Mouse (Mus musculus) neural tube, embryonic 11.5 days (tissue): ENCODE results near the gene Usp24. TPM values are rescaled to one million over a fixed set of nuclear protein-coding genes. Genes with fewer than 3 reads are reported as not detected.

Experiments used
- ATAC-seq: fragments of 200-750 bp; cut with Nextera tagmentation; 2 replicates; pipeline ENCODE4 v1.8.0; 2017; ENCODE audit warnings: moderate number of reproducible peaks, mild to moderate bottlenecking, moderate TSS enrichment, moderate library complexity; ENCODE audit not compliant: insufficient read depth, low FRiP score, low TSS enrichment
- DNase-seq: peaks from one replicate; pipeline ENCODE4 v3.0.0-alpha.2; 2015; ENCODE audit warnings: low spot score
- H3K27ac ChIP-seq: fragments of 300-500 bp; sonication (generic); 2 replicates; pipeline ENCODE4 v1.5.1; 2014; ENCODE audit warnings: low read depth, mild to moderate bottlenecking, low read length
- H3K27me3 ChIP-seq: fragments of 300-500 bp; sonication (generic); 2 replicates; pipeline ENCODE4 v1.6.1; 2014; ENCODE audit warnings: mild to moderate bottlenecking, low read length, mixed read lengths; ENCODE audit not compliant: control insufficient read depth, insufficient read depth
- H3K36me3 ChIP-seq: fragments of 300-500 bp; sonication (generic); 2 replicates; pipeline ENCODE4 v1.6.1; 2014; ENCODE audit warnings: mild to moderate bottlenecking, low read length, moderate library complexity, mixed read lengths; ENCODE audit not compliant: control insufficient read depth, insufficient read depth
- H3K4me1 ChIP-seq: fragments of 300-500 bp; sonication (generic); 2 replicates; pipeline ENCODE4 v1.6.1; 2014; ENCODE audit warnings: low read length, mixed read lengths; ENCODE audit not compliant: control insufficient read depth, insufficient read depth
- H3K4me2 ChIP-seq: fragments of 300-500 bp; sonication (generic); 2 replicates; pipeline ENCODE4 v1.6.1; 2014; ENCODE audit warnings: low read depth, mild to moderate bottlenecking, moderate library complexity
- H3K4me3 ChIP-seq: fragments of 300-500 bp; sonication (generic); 2 replicates; pipeline ENCODE4 v1.5.1; 2014; ENCODE audit warnings: low read depth, low read length
- H3K9ac ChIP-seq: fragments of 300-500 bp; sonication (generic); 2 replicates; pipeline ENCODE4 v1.6.1; 2014; ENCODE audit warnings: mild to moderate bottlenecking, low read length
- H3K9me3 ChIP-seq: fragments of 300-500 bp; sonication (generic); 2 replicates; pipeline ENCODE4 v1.6.1; 2016; ENCODE audit warnings: low read length; ENCODE audit not compliant: control insufficient read depth
- WGBS: fragments of 180-500 bp; shearing (Covaris S2); extraction: QIAGEN DNeasy Blood & Tissue Kit; methylation state at CpG from one replicate; pipeline ENCODE4 v1.1.7; 2014; 5-methylcytosine and 5-hydroxymethylcytosine counted together
- polyA plus RNA-seq: library from polyadenylated mRNA; unstranded; fragments of >200 nt; fragmentation: Nextera tagmentation; extraction: Ambion mirVana; gene quantifications from 2 replicates; pipeline ENCODE4 v1.2.1, GENCODE M21; 2014

The Usp24 gene
- polyA plus RNA-seq, 1 experiment from 2014 or later = 10.9 TPM

- no peak overlapping the region for H3K4me3 ChIP-seq
- H3K9me3 ChIP-seq = no peaks in the 10 kb centered on the region
- no peak overlapping the region for H3K27ac ChIP-seq
- 87% methylated on average over 7 of the region's 7 CpGs for WGBS
- no peaks in the 10 kb centered on the region for H3K27me3 ChIP-seq
- H3K4me1 ChIP-seq = no peaks in the 10 kb centered on the region
- ATAC-seq = no peak
- DNase-seq = no peak
- no peaks in the 10 kb centered on the region for H3K36me3 ChIP-seq
- H3K4me2 ChIP-seq = no peak overlapping the region
- no peak overlapping the region for H3K9ac ChIP-seq
Observed at GRCm38 (mm10) chr4:106452401-106452800, 136.4 kb downstream of the Usp24 start.

- no peaks in the 10 kb centered on the region for H3K9me3 ChIP-seq
- no peaks in the 10 kb centered on the region for H3K27me3 ChIP-seq
- H3K27ac ChIP-seq = no peak overlapping the region
- H3K4me2 ChIP-seq = no peak overlapping the region
- H3K4me3 ChIP-seq = no peak overlapping the region
- no peak for ATAC-seq
- DNase-seq = no peak
- WGBS = 86% methylated on average over 5 of the region's 5 CpGs
- no peaks in the 10 kb centered on the region for H3K36me3 ChIP-seq
- H3K4me1 ChIP-seq = no peaks in the 10 kb centered on the region
- H3K9ac ChIP-seq = no peak overlapping the region
Observed at GRCm38 (mm10) chr4:106453108-106453507, 137.1 kb downstream of the Usp24 start.

GRCm38 (mm10) chr4:106453516-106453915, 137.5 kb downstream of the Usp24 start:
- Histone ChIP-seq H3K4me1 (no peaks in the 10 kb centered on the region), H3K9ac (no peak overlapping the region), H3K36me3 (no peaks in the 10 kb centered on the region), H3K27ac (no peak overlapping the region), H3K4me2 (no peak overlapping the region), H3K27me3 (no peaks in the 10 kb centered on the region), H3K9me3 (no peaks in the 10 kb centered on the region), H3K4me3 (no peak overlapping the region)
- ATAC-seq (no peak), DNase-seq (no peak)
- 90% methylated on average over 4 of the region's 4 CpGs for WGBS

GRCm38 (mm10) chr4:106454541-106454940, 138.5 kb downstream of the Usp24 start:
- H3K9me3 ChIP-seq = no peaks in the 10 kb centered on the region
- no peak overlapping the region for H3K4me3 ChIP-seq
- no peak for ATAC-seq
- H3K27me3 ChIP-seq = no peaks in the 10 kb centered on the region
- no peaks in the 10 kb centered on the region for H3K4me1 ChIP-seq
- no peak overlapping the region for H3K27ac ChIP-seq
- H3K36me3 ChIP-seq = no peaks in the 10 kb centered on the region
- DNase-seq = no peak
- H3K4me2 ChIP-seq = no peak overlapping the region
- H3K9ac ChIP-seq = no peak overlapping the region
- 95% methylated on average over 7 of the region's 7 CpGs for WGBS

GRCm38 (mm10) chr4:106462016-106462415, 146.0 kb downstream of the Usp24 start:
- no peak overlapping the region for H3K27ac ChIP-seq
- no peaks in the 10 kb centered on the region for H3K36me3 ChIP-seq
- H3K4me1 ChIP-seq = 0 out of 2 replicates have a peak, but pooled peaks cover 4% of the 10 kb centered on the region
- DNase-seq (no peak), ATAC-seq (no peak)
- H3K9me3 ChIP-seq = no peaks in the 10 kb centered on the region
- no peak overlapping the region for H3K4me2 ChIP-seq
- peaks cover 24% of the 10 kb centered on the region for H3K27me3 ChIP-seq
- 82% methylated on average over 9 of the region's 9 CpGs for WGBS
- no peak overlapping the region for H3K4me3 ChIP-seq
- no peak overlapping the region for H3K9ac ChIP-seq

GRCm38 (mm10) chr4:106462524-106462923, 146.5 kb downstream of the Usp24 start:
- Histone ChIP-seq H3K9me3 (no peaks in the 10 kb centered on the region), H3K36me3 (no peaks in the 10 kb centered on the region), H3K4me1 (0 out of 2 replicates have a peak, but pooled peaks cover 4% of the 10 kb centered on the region), H3K9ac (no peak overlapping the region), H3K4me2 (no peak overlapping the region), H3K27ac (no peak overlapping the region), H3K4me3 (no peak overlapping the region), H3K27me3 (peaks cover 24% of the 10 kb centered on the region)
- DNase-seq = no peak
- no peak for ATAC-seq
- 70% methylated on average over 5 of the region's 5 CpGs for WGBS

- WGBS = 22% methylated on average over 21 of the region's 21 CpGs
- Histone ChIP-seq H3K27ac (no peak overlapping the region), H3K9ac (peak overlapping the region; percentile 49), H3K27me3 (peaks cover 24% of the 10 kb centered on the region), H3K36me3 (no peaks in the 10 kb centered on the region), H3K9me3 (no peaks in the 10 kb centered on the region), H3K4me2 (peak overlapping the region; percentile 71), H3K4me3 (peak overlapping the region; percentile 37), H3K4me1 (0 out of 2 replicates have a peak, but pooled peaks cover 4% of the 10 kb centered on the region)
- no peak for ATAC-seq
- DNase-seq = no peak
Observed at GRCm38 (mm10) chr4:106463174-106463801, 147.3 kb downstream of the Usp24 start.

GRCm38 (mm10) chr4:106467420-106468110, 151.6 kb downstream of the Usp24 start:
- H3K4me1 ChIP-seq = 0 out of 2 replicates have a peak, but pooled peaks cover 4% of the 10 kb centered on the region
- ATAC-seq (no peak), DNase-seq (no peak)
- H3K9ac ChIP-seq = no peak overlapping the region
- H3K27ac ChIP-seq = no peak overlapping the region
- no peaks in the 10 kb centered on the region for H3K36me3 ChIP-seq
- H3K4me3 ChIP-seq = no peak overlapping the region
- H3K9me3 ChIP-seq = no peaks in the 10 kb centered on the region
- no peak overlapping the region for H3K4me2 ChIP-seq
- 87% methylated on average over 13 of the region's 13 CpGs for WGBS
- peaks cover 23% of the 10 kb centered on the region for H3K27me3 ChIP-seq

GRCm38 (mm10) chr4:106470921-106471320, 154.9 kb downstream of the Usp24 start:
- no peak overlapping the region for H3K4me3 ChIP-seq
- no peak overlapping the region for H3K9ac ChIP-seq
- no peaks in the 10 kb centered on the region for H3K36me3 ChIP-seq
- H3K9me3 ChIP-seq = no peaks in the 10 kb centered on the region
- no peak for DNase-seq
- ATAC-seq = no peak
- H3K27ac ChIP-seq = no peak overlapping the region
- WGBS = 86% methylated on average over 5 of the region's 5 CpGs
- H3K4me2 ChIP-seq = no peak overlapping the region
- no peaks in the 10 kb centered on the region for H3K27me3 ChIP-seq
- H3K4me1 ChIP-seq = no peaks in the 10 kb centered on the region
